Mouse (Mus musculus) kidney, postnatal 25 days (tissue): ENCODE data around the gene Snx30.

ENCODE experiments used
- DNase-seq, 2 experiments: peaks; one replicate each; pipeline ENCODE4 v3.0.0; 2021; ENCODE audit warnings: mixed read lengths in 2 of 2

Snx30 gene

DNA sequence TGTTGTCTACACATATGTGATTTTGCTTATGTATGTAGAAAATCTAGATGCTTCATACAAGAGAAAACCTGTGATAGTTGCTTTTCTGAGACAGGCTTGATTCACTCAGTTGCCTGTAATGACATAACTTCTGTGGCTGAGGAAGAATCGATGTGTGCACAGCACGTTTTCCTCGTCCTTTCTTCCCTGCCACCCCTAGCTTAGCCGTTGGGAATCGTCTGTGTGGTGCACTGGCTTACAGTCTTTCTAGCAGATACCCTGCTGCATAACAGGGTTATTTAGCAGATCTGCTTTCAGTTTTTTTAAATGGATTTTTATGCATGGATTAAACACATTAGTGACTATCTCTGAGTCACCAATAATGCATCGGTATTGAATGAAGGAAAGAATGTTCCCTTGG is 70.9 kb downstream of the Snx30 start:
- no peak for DNase-seq

DNA sequence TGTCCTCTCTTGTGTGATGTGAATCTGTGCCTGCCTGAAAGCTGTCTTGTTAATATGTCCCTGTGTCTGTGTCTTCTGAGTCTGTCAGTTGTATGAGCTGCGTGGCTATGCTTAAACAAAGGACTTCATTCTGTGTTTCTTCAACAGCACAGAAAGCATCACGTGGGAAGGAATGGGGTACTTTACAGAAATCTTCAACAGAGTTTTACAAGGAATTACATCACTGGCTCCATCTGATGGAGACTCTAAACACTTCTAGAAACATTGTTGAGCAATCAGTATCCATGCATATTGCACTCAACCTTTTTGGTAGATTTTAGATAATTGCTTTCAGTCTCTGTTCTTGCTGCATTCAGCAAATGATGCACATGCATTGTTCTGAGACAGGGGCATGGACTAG is 71.4 kb downstream of the Snx30 start:
- no peak for DNase-seq

DNA sequence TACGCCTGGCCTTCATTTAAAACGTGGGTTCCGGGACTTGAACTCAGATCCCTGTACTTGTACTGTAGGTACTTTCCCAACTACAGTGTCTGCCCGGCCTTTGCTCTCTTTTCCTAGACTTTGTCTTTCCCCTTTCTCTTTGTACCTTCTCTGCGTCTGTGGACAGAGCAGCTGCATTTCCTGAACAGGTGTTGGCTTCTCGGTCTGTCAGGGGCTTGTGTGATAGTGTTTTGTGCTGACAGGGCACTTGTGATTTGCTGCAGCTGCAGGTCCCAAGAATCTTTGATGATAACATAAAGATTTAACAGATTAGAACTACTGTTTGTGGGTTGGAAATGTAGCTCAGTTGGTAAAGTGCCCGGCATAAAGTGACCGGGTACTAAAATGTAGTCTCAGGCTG is 73.0 kb downstream of the Snx30 start:
- no peak for DNase-seq

DNA sequence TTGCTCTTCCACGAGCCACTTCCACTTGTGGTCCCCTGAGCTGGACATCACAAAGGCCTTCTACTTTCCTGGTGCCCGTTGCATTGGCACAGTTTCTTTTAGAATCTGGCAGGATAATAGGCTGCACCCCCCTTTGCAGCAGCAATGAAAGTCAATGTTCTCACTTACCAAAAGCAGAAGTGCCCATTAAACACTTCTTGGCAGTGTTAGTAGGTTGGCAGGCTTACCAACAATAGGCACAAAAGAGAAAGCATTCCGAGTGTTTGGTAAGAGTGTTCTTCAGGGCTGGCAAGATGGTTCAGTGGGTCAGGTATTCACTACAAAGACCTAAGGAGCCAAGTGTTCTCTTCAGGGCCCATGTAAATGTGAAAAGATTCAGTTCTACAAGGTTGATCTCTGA is 73.8 kb downstream of the Snx30 start:
- DNase-seq = no peak

DNA sequence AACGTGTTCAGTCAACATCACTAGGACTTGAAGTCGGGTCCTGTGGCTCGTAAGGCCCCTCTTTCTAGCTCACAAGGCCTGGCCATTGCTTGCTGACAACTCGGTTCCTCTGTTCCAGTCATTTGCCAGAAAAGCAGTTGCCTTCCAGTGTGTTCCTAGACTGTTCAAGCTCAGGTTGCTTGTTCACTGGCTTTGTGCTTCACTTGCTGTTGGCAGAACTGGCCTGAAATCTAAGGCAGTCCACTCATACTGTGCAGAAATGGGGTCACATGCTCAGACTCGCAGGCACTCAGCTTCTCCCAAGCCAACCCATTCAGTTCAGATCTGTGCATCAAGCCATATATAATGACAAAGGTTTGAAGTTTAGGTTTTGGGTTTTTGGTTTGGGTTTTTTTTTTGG is 75.1 kb downstream of the Snx30 start:
- DNase-seq = no peak

DNA sequence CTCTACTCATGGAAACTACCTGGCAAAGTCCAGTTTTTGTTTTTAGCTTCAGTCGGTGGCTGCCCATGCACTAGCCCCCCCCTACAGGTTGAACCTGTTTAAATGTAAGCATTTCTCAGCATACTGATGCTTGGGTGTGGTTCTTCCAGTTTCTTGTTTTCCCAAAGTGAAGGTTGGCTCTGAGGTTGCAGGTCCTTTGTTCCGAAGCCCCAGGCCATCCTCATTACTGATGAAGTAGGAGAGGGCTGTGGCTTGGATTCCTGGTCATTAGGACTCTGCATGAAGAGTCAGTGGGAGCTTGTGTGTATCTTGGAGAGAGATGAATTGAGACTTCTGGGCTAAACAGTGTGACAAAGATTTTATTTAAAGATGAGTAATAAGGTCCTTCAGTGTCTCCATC is 75.6 kb downstream of the Snx30 start:
- DNase-seq = no peak

DNA sequence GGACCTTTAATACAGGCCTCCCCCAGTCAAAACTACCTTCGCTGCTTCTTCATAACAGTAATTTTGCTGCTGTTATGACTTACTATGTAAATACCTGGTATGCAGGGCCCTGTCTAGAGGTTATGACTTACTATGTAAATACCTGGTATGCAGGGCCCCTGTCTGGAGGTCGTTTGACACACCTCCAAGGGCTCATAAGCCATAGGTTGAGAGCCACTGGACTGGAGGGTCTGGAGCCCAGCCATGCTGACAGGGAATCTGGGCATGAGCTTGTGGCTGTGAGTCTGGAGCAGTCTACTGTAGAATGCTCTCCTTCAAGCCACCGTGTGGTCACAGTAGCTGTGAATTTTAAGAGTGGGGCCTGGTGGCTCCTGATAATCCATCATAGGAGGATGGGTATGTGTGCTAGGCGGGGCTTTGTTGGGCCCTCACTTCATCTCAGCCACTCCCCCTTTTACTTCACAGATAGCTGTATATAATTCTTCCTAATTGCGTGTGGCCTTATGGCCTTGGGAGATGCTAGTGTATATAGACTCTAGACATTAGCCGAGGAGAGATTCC is 78.6 kb downstream of the Snx30 start:
- DNase-seq = no peak

DNA sequence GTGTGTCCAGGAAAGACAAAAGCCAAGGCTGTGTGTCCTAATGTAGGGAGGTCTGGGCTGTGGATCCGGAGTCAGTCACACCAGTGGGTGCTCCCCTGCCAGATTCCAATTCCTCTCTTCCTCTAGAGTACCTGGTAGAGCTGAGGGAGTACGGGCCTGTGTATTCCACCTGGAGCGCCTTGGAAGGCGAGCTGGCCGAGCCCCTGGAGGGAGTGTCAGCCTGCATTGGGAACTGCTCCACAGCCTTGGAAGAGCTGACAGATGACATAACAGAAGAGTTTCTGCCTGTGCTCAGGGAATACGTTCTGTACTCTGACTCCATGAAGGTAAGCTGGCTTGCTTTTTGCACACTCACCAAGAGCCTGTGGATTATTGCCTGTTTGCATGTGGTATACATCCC is 80.6 kb downstream of the Snx30 start:
- DNase-seq = no peak

DNA sequence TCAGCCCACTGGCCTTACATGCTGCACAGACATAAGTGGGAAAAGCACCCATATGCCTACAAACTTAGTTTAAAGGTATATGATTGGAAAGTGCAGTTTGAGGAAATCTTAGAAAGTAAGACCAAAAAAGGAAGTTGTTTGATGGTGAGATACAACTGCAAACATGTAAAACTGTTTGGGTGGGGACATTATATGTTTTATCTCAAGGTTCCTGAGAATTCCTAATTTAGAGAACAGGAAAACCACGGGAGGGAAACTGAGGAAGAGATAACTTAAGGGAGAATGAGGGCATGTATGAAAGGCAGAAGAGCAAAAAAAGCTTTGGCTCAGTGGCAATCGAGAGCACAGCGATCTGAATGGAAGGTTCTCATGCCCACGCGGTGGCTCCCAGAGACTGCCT is 81.4 kb downstream of the Snx30 start:
- no peak for DNase-seq

DNA sequence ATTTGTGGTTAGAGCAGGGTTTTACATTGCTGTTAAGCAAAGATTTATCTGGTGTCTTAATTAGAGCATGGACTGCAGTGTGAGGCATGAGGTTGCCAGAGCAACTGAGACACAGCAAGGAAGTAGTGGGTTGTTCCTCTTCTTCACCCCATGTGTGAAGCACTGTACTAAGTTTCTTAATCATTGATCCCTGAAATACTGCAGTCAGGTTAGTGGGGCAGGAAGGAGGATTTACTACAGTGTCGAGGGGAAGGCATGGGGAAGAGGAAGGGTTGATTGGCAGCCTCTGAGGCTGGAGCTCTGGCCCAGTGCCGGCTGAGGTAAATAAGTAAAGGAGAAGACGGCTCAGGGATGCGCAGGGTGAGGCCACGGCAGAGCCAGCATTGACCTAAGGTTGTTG is 82.4 kb downstream of the Snx30 start:
- DNase-seq = peak; percentile 76 to 81

DNA sequence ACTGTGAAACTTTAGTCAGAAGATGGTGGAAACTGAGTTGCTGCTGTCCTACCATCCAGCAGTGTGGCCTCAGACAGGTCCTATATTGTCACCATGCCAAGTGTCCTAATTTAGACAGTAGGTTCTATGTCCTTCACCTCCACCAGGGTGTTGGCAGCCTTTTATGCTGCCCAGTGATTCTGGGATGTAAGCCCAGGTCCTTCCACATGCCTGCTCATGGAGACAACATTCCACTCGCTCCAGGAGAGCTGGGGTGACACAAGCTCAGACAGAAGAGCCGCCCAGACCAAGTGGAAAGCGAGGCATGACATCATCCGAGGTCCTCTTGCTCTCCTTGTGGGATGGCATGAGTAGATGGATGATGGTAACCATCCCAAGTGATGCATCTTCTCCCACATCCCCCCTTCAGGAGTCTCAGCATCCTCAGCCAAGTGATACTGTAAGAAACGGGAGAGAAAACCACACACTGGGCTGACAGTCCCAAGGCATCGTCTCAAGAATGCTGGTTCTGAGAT is 84.5 kb downstream of the Snx30 start:
- no peak for DNase-seq

DNA sequence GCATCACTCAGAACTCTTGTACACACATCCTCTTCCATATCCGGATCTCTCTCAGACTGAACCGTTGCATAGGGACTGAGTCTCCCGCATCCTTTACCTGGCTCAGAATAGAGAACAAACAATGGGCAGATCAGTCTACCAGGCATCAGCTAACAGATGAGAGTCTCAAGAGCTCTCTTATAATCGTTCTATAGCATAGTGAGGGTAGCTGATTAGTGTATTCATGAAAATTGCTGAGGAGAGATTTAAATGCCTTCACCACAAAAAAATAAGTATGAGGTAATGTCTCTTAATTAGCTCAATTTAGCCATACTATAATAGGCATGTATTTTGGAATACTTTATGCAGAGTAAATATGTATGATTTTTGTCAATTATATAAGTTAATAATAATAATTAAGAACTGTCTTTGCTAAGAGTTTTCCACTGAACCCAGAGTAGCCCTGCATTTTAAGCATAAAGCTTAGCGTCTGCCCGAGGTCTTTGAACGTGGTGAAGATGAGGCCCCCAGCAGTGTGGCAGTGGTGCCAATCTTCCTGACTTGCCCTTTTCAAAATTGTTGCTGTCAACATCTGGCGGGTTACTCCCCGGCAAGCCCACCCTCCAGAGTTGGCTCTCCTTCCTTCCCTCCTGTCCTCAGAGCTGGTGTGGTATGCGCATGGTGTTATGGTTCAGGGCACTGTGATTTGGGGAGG is 86.2 kb downstream of the Snx30 start:
- no peak for DNase-seq

DNA sequence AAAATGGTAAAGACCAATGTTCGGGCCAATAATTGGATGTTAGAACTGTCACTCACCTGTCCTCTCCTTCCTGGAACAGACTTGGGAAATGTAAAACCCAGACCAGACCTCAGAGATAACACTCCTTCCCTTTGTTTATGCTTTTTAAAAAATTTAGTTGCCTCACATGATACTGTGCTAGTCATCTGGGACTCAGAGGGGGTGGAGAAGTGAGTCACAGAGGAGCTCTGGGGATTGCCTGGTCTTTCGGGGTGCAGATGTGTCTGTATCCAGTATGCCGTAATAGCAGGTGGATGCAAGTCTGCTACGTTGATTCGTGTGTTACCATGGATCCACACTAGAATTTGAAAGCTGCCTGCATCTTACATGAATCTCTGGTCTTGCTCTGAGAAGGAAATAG is 87.1 kb downstream of the Snx30 start:
- no peak for DNase-seq

DNA sequence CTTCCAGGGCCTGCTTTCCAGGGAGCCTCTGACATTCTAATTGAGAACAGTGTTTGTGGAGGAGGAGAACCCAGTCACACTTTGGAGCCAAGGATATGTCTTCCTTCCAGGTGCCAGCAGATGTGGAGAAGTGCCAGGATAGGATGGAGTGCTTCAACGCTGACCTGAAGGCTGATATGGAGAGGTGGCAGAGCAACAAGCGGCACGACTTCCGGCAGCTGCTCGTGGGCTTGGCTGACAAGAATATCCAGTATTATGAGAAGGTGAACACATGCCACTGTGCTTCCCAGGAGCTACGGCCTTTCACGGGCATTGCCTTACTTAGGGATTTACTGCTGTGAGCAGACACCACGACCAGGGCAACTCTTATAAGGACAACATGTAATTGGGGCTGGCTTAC is 88.8 kb downstream of the Snx30 start:
- DNase-seq = no peak

DNA sequence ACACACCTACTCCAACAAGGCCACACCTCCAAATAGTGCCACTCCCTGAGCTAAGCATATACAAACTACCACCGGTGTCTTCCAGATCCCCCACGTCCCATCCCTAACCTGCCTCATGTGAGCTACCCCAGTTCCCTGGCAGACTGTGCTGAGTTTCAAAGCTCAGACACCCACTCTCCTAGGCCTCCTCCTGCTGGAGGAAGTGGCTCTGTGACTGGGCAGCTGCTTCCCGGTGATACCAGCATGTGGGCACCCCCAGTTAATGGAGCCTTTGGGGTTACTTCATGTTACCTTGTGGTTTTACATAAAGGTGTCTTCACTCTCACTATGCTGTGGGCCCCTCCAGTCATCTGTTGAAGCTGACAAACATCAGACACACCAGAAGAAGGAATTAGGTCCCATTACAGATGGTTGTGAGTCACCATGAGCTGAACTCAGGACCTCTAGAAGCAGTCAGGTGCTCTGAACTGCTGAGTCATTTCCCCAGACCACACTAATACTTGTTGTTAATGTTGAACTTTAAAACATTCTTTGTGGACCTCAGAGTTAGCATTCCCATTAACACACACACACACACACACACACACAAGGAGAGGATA is 89.4 kb downstream of the Snx30 start:
- no peak for DNase-seq

DNA sequence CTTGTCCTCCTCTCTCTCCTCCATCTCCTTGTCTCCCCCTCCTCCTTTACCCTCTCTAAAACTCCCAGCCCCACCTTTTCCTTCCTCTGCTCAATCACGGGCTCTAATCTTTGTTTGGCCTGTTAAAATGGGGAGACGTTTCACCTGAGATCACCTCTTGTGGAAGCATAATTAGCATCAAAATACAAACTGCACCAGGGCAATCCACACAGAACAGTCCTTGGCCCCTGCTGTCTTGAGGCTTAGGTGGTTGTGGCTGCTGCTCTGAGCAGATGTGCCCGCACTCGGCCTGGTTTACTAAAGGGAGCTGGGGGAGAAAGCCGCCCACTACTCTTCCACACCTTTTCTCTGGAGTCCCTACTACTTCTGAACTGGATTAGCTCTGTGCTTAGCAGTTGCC is 90.4 kb downstream of the Snx30 start:
- no peak for DNase-seq

DNA sequence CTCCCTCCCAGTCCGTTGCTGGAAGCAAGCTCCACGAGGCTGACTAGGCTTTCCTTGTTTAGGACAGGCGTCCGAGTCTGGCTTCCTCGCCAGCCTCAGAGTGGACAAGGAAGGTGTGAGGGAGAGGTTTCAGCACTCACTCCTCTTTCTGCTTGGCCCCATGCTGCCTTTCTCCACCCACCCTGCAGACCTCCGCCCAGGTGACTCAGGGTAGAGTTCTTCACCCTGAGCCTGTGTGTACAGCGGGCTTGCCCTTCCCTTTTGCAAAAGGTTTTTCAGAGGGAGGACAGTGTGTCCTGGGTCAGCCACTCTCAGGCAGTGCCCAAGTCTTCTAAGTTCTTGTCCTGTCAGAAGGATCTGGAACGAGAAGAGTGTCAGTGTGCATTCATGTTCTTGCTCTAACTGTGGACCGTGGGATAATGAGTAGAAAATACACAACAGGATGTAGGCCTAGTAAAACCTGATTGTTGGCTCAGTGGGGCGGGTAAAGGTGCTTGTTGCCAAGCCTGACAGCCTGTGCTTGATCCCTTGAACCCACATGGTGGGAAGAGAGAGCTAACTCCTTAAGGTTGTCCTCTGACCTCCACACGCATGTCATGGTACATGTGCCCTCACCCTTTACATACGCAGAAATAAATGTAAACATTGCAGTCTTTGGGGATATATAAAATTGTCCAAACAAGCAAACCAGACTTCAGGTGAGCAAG is 92.3 kb downstream of the Snx30 start:
- no peak for DNase-seq

DNA sequence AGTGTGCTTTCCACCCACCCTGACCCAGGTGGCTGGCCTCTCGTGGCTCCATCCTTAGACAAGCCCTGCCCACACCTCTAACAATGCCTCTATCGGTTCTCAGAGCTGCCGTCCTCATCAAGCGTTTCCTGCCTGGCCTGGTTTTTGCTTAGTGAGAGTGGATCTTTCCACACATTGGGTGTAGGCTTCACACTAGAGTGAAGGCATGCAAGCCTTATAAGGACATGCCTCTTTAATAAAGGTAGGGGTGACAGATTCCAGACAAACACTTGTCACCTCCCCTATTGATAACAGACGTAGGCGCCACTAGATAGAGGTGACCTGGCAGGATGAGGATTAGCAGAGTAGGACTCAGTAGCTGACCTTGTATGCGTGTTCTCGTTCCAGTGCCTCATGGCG is 92.9 kb downstream of the Snx30 start:
- DNase-seq = no peak

DNA sequence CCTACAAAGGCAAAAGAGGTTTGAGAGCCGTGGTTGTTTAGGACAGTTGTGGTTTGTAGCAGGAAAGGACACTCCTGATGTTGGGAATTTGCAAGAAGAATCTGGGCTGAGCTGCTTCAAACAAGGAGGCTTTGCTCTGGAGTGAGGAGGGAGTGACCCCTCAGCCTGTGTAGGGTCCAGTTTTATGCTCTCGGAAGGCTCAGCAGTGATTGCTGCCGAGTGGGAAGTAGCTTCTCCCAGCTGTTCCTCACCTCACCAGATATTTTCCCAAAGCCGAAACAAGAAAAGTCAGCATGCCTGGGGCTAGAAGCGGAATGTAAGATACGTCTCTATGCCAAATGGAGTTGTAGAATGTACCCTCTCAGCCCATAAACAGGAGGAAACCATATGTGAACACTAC is 96.2 kb downstream of the Snx30 start:
- DNase-seq = no peak

DNA sequence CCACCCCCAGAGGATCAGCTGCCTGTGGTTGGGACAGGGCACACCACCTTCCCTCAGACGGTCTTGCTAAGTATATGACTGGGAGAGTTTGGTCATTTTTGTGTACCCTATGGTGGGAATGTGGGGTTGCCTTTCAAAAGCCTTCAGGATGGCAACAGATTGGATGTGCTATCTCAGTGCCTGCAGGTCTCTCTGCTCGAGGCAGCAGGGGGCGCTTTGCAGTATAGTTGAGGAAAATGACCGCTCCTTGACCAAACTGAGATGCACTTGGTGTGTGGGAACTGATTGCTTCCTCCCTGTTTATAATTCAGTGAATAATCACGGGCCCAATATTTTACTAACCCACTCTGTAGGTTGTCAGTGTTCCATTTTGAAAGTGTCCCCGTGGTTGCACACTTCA is 96.9 kb downstream of the Snx30 start:
- DNase-seq = peak in 1 of 2 experiments; percentile 61

DNA sequence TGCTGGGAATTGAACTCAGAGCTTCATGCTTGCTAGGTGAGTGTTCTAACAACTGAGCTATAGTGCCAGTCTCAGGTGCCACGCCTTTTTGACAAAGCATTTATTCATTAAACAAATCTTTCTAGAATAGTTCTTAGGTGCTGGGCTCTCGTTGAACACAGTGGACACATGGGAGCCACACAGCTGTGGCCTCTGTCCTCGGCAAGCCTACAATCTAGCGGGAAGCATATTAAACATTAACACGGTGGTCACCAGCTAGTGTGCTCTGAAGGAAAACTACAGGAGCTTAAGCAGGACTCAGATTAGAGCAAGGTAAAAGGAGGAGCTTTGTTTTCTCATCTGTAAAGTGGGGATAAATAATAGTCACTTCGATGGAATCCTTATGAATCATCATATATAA is 101.5 kb downstream of the Snx30 start:
- peak; percentile 24 to 49 for DNase-seq

DNA sequence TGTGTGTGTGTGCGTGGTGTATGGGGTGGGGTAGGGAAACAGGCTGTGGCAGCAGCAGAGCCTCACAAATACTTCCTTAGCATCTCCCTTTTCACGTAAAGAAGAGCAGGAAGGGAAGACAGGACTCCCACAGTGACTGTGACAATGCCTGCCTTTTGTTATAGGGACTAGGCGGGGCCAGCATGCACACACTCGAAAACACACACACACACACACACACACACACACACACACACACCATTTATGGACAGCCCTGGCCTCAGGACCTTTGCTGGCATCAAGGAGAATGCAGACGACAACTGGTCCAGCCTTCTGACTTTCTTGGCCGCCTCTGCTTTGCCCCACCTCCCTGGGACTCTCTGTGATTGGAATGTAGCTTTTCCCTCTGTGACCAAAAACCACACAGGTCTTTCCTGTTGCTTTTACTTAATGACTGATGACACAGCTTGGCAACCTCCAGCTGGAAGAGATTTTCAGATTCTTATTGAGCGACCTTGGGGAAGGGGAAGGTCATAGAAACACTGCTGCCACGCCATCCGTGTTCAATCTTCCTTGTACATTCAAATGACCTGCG is 102.1 kb downstream of the Snx30 start:
- DNase-seq = peak in 1 of 2 experiments; percentile 11

DNA sequence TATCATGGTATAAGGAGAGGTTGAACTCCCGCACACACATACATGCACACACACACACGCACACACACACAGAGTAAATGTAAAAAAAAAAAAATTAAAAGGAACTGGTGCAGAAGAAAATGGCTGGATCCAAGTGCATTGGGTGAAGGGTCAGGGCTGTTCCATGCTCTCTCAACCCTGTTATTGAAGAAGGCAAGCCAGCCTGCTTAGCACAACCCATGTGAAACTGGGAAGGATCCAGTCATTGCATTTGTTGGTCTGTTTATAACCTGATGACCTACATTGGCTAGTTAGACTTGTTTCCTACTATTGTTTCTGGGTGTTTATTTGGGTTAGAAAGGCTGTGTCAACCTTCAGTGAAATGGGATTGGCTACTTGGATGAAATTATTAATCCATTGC is 103.1 kb downstream of the Snx30 start:
- DNase-seq = peak in 1 of 2 experiments; percentile 52
